Mouse (Mus musculus) lung, adult 2 months (tissue): Measurements from ENCODE around the gene Dnmt1. TPM values are rescaled to one million over a fixed set of nuclear protein-coding genes. Genes with fewer than 3 reads are reported as not detected.

Experiments
- DNase-seq: peaks from one replicate; pipeline ENCODE4 v3.0.0; 2022
- H3K4me1 ChIP-seq: fragments of 200-500 bp; 2 replicates; pipeline ENCODE4 v1.6.1; 2011; ENCODE audit warnings: low read length; ENCODE audit not compliant: control insufficient read depth, insufficient read depth
- H3K4me3 ChIP-seq: fragments of 200-500 bp; replicated peaks from 2 replicates; pipeline ENCODE3; 2011; ENCODE audit warnings: low read depth, mild to moderate bottlenecking, control low read depth, low read length; ENCODE audit errors: extremely low read depth
- CTCF ChIP-seq: fragments of 200-500 bp; IDR thresholded peaks from 2 replicates; pipeline ENCODE4 v1.5.1; 2011; ENCODE audit warnings: mild to moderate bottlenecking, low read length, control low read depth; ENCODE audit not compliant: insufficient read depth
- POLR2A ChIP-seq: fragments of 200-500 bp; IDR thresholded peaks from 2 replicates; pipeline ENCODE4 v1.6.1; 2011; ENCODE audit warnings: low read depth, mild to moderate bottlenecking, control low read depth, low read length, borderline replicate concordance; ENCODE audit errors: extremely low read depth
- WGBS: fragments of 180-500 bp; shearing (Covaris S2); methylation state at CpG from one replicate; pipeline ENCODE4 v1.1.7; 2018; 5-methylcytosine and 5-hydroxymethylcytosine counted together
- polyA plus RNA-seq: library from polyadenylated mRNA; depleted of rRNA; stranded (reverse); fragments of >200 nt; gene quantifications from 2 replicates; pipeline ENCODE4 v1.2.3, GENCODE M21; 2012

Gene Dnmt1
- polyA plus RNA-seq, 1 experiment: 22.8 TPM

DNA sequence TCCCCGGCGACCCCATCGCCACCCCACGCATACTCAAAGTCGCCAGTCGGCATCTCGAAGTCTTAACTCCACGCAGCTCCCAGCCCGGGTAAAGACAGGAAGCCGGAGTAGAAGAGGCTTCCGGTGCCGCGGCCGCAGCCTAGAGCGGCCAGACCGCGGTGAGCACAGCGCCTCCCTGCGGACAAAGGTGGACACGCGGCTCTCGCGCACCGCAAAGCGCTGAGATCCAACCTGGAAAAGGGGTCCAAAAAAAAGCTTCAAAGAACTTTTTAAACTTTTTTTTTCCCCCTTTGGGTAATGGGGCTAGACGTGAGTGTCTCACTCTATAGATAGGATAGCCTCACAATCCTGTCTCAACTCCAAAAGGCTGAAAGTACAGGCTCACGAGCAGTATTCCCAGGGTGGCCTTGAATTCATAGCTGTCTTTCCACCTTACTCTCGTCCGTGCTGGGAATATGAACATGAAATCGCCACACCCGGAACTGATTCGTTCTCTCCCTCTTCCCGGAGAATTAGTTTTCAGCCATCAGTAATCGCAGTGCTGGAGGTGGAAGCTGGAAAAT, 61.1 kb downstream of the Dnmt1 start, which contains the start of gene Eif3g:
Gene Eif3g (minus strand): TSS at position 113 of the 563 bp plus-strand sequence.
- TF ChIP-seq POLR2A: peak; percentile 77; the same call in 1 of the 2 replicates
- TF ChIP-seq CTCF: peak; percentile 83
- DNase-seq: peak; percentile 84
- 4% methylated on average over 34 of the region's 34 CpGs for WGBS

GRCm38 (mm10) chr9:20897736-20898510, 61.8 kb downstream of the Dnmt1 start:
- 5% methylated on average over 39 of the region's 39 CpGs for WGBS
- TF ChIP-seq POLR2A (no peak), CTCF (no peak)

More for the DNA sequence above, 61.1 kb downstream of the Dnmt1 start, which contains the start of gene Eif3g:
- H3K4me1 ChIP-seq: peaks cover 7% of the 10 kb centered on the region
- peak within 1 kb of the TSS; percentile 72 for H3K4me3 ChIP-seq

DNA sequence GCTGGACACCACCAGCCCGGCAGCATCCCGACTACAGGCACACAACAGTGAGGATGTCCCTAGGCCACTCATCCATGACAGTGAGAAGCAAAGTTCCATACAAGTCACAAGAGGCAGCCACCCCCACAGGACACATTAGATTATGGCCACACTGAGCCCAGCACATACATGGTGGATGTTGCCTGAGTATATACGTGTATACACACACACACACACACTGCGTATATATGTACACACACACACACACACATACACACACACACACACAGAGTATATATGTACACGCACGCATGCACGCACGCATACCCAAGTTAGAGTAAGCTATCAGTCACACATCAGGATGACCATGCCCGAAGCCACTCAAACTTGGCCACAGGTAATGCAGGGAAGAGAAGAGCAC, 64.3 kb downstream of the Dnmt1 start:
- H3K4me1 ChIP-seq: peaks cover 7% of the 10 kb centered on the region
- DNase-seq: no peak
- TF ChIP-seq POLR2A (no peak), CTCF (no peak)
- 95% methylated on average over 9 of the region's 9 CpGs for WGBS
- H3K4me3 ChIP-seq: no peak overlapping the region

More at GRCm38 (mm10) chr9:20897736-20898510, 61.8 kb downstream of the Dnmt1 start:
- no peak for DNase-seq
- H3K4me3 ChIP-seq: peak overlapping the region; percentile 72
- H3K4me1 ChIP-seq: peaks cover 7% of the 10 kb centered on the region

DNA sequence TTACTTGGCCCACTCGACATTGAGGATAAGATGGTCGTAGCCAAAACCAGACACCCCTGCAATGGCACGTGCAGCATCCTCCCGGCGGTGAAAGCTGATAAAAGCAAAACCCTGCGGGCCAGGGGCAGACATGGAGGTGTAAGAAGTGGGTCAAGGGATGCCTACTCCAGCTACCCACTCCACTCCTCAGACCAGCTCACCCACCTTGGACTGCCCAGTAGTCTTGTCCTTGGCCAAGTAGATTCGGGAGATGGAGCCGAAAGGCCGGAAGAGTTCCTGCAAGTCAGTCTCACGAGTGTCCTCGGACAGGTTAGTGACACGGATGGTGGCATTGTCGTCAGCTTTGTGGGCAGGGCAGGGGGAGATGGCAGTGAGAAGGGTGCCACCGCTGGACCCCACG, 65.1 kb downstream of the Dnmt1 start:
- Histone ChIP-seq H3K4me3 (no peak overlapping the region), H3K4me1 (peaks cover 7% of the 10 kb centered on the region)
- no peak for DNase-seq
- 87% methylated on average over 15 of the region's 15 CpGs for WGBS
- no peak for TF ChIP-seq CTCF
- TF ChIP-seq POLR2A: no peak

- Histone ChIP-seq H3K4me1 (peaks cover 7% of the 10 kb centered on the region), H3K4me3 (no peak overlapping the region)
- 79% methylated on average over 13 of the region's 13 CpGs for WGBS
- no peak for TF ChIP-seq POLR2A
- no peak for TF ChIP-seq CTCF
- DNase-seq: no peak
Measured at GRCm38 (mm10) chr9:20893590-20894343, 65.9 kb downstream of the Dnmt1 start.

- TF ChIP-seq POLR2A (no peak), CTCF (no peak)
- peaks cover 7% of the 10 kb centered on the region for H3K4me1 ChIP-seq
- DNase-seq: no peak
- 52% methylated on average over 5 of the region's 5 CpGs for WGBS
- no peak overlapping the region for H3K4me3 ChIP-seq
Measured at GRCm38 (mm10) chr9:20893069-20893468, 66.6 kb downstream of the Dnmt1 start.

DNA sequence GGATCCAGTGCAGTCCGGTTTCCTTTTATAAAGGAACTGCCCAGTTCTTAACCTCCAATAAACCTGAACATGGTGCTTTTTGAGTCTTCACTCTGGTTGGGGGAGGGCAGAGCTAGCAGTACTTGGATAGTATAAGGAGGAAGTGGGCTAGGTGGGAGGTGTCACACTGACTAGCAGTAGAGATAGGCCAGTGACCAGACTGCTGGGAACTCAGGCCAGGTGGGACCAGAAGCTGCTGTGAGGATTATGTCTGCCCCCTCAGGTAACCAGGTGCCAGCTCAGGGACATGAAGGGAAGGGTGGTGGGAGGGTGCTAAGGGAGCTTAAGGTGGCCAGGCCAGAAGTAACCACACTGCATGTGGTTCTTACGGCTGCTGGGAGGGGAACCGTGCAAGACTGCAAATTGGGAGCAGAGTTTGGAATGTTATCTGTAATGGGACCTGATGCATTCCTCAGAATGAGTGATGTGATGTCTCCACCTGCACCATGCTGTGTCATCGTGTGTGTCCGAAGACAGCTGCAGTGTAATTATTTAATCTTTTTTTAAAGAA, 67.5 kb downstream of the Dnmt1 start:
- 57% methylated on average over 5 of the region's 5 CpGs for whole genome bisulfite sequencing
- TF ChIP-seq POLR2A: no peak
- Histone ChIP-seq H3K4me3 (no peak overlapping the region), H3K4me1 (peaks cover 1% of the 10 kb centered on the region; the same call in 1 of the 2 replicates)
- DNase-seq: no peak

GRCm38 (mm10) chr9:20891339-20892103, 68.2 kb downstream of the Dnmt1 start:
- Histone ChIP-seq H3K4me1 (no peaks in the 10 kb centered on the region; the same call in 1 of the 2 replicates), H3K4me3 (no peak overlapping the region)
- no peak for DNase-seq
- TF ChIP-seq POLR2A (no peak), CTCF (no peak)
- 68% methylated on average over 26 of the region's 26 CpGs for WGBS
